Mouse (Mus musculus) MEL (cell line): ENCODE data around the gene Zfp622. TPM values are rescaled to one million over a fixed set of nuclear protein-coding genes. Genes with fewer than 3 reads are reported as not detected.

Source experiments
- DNase-seq: peaks from one replicate; pipeline ENCODE4 v3.0.0; 2011; ENCODE audit warnings: low read depth, low spot score
- H3K27ac ChIP-seq: 2 replicates; pipeline ENCODE4 v1.5.1; 2012; ENCODE audit warnings: low read depth, mild to moderate bottlenecking, control low read depth, low read length, moderate library complexity; ENCODE audit not compliant: control insufficient read depth
- H3K27me3 ChIP-seq, 2 experiments: fragments of 150-350 bp in 1 of 2; sonication (generic) in 1 of 2; 2 replicates each; pipeline ENCODE4 v1.6.1; 2012; ENCODE audit warnings: low read length in 2 of 2, mild to moderate bottlenecking in 2 of 2, improper control_type of control experiment in 1 of 2, moderate library complexity in 1 of 2; ENCODE audit not compliant: insufficient read depth in 2 of 2, control insufficient read depth in 1 of 2
- H3K36me3 ChIP-seq, 2 experiments: 2 replicates each; pipeline ENCODE4 v1.6.1; 2012 to 2014; ENCODE audit warnings: low read length in 2 of 2, improper control_type of control experiment in 1 of 2, inconsistent platforms in 1 of 2, mild to moderate bottlenecking in 1 of 2; ENCODE audit not compliant: insufficient read depth in 2 of 2, control insufficient read depth in 1 of 2
- H3K4me1 ChIP-seq, 2 experiments: fragments of 150-350 bp in 1 of 2; sonication (generic) in 1 of 2; 2 replicates each; pipeline ENCODE4 v1.6.1; 2012; ENCODE audit warnings: low read length in 2 of 2, improper control_type of control experiment in 1 of 2, mild to moderate bottlenecking in 1 of 2; ENCODE audit not compliant: insufficient read depth in 2 of 2, control insufficient read depth in 1 of 2
- H3K4me3 ChIP-seq, 2 experiments: fragments of 150-350 bp in 1 of 2; sonication (generic) in 1 of 2; 2 replicates each; pipeline ENCODE4 v1.5.1; 2012; ENCODE audit warnings: low read depth in 2 of 2, low read length in 2 of 2, mild to moderate bottlenecking in 2 of 2, moderate library complexity in 2 of 2, control low read depth in 1 of 2, improper control_type of control experiment in 1 of 2; ENCODE audit not compliant: control insufficient read depth in 1 of 2, insufficient read depth in 1 of 2
- H3K79me2 ChIP-seq: 2 replicates; pipeline ENCODE4 v1.6.1; 2012; ENCODE audit warnings: mild to moderate bottlenecking, low read length, moderate library complexity; ENCODE audit not compliant: control insufficient read depth, poor library complexity, insufficient read depth
- H3K9ac ChIP-seq: 2 replicates; pipeline ENCODE4 v1.6.1; 2012; ENCODE audit warnings: low read depth, mild to moderate bottlenecking, control low read depth, low read length, moderate library complexity; ENCODE audit not compliant: control insufficient read depth, poor library complexity, severe bottlenecking
- H3K9me3 ChIP-seq: fragments of 150-350 bp; sonication (generic); replicated peaks from 2 replicates; pipeline ENCODE4 v1.6.1; 2012; ENCODE audit warnings: mild to moderate bottlenecking, low read length, improper control_type of control experiment, moderate library complexity; ENCODE audit not compliant: insufficient read depth
- CHD1 ChIP-seq: IDR thresholded peaks from 2 replicates; pipeline ENCODE4 v1.6.1; 2012; ENCODE audit warnings: low read depth, mild to moderate bottlenecking, inconsistent platforms, low read length, improper control_type of control experiment
- E2F4 ChIP-seq: IDR thresholded peaks from 2 replicates; pipeline ENCODE4 v1.6.1; 2011; ENCODE audit warnings: low read depth, low read length, improper control_type of control experiment, borderline replicate concordance
- ELF1 ChIP-seq: IDR thresholded peaks from 2 replicates; pipeline ENCODE4 v1.6.1; 2014; ENCODE audit warnings: low read depth, mild to moderate bottlenecking, inconsistent platforms, low read length, improper control_type of control experiment, moderate library complexity
- EP300 ChIP-seq, 2 experiments: IDR thresholded peaks; 2 replicates each; pipeline ENCODE4 v1.6.1; 2011; ENCODE audit warnings: improper control_type of control experiment in 2 of 2, low read length in 2 of 2, low read depth in 1 of 2, mild to moderate bottlenecking in 1 of 2
- ETS1 ChIP-seq: IDR thresholded peaks from 2 replicates; pipeline ENCODE4 v1.6.1; 2012; ENCODE audit warnings: low read depth, mild to moderate bottlenecking, inconsistent platforms, low read length, improper control_type of control experiment, moderate library complexity
- HCFC1 ChIP-seq: IDR thresholded peaks from 2 replicates; pipeline ENCODE4 v1.6.1; 2012; ENCODE audit warnings: low read depth, mild to moderate bottlenecking, inconsistent platforms, low read length, improper control_type of control experiment, moderate library complexity
- JUND ChIP-seq: IDR thresholded peaks from 2 replicates; pipeline ENCODE4 v1.6.1; 2011; ENCODE audit warnings: low read depth, mild to moderate bottlenecking, improper control_type of control experiment, low read length
- MAX ChIP-seq: IDR thresholded peaks from 2 replicates; pipeline ENCODE4 v1.6.1; 2011; ENCODE audit warnings: low read length, improper control_type of control experiment
- MEF2A ChIP-seq: IDR thresholded peaks from 2 replicates; pipeline ENCODE4 v1.6.1; 2014; ENCODE audit warnings: low read depth, mild to moderate bottlenecking, inconsistent platforms, low read length, improper control_type of control experiment; ENCODE audit not compliant: poor library complexity, insufficient replicate concordance, severe bottlenecking; ENCODE audit errors: extremely low read depth
- MXI1 ChIP-seq: IDR thresholded peaks from 2 replicates; pipeline ENCODE4 v1.6.1; 2011; ENCODE audit warnings: mild to moderate bottlenecking, low read depth, low read length, improper control_type of control experiment
- MYB ChIP-seq: IDR thresholded peaks from 2 replicates; pipeline ENCODE4 v1.6.1; 2011; ENCODE audit warnings: mild to moderate bottlenecking, low read depth, low read length, improper control_type of control experiment
- MYC ChIP-seq: IDR thresholded peaks from 2 replicates; pipeline ENCODE4 v1.6.1; 2011; ENCODE audit warnings: low read depth, mild to moderate bottlenecking, low read length, improper control_type of control experiment, moderate library complexity
- NRF1 ChIP-seq: IDR thresholded peaks from 2 replicates; pipeline ENCODE4 v1.6.1; 2014; ENCODE audit warnings: low read depth, mild to moderate bottlenecking, inconsistent platforms, low read length, improper control_type of control experiment, moderate library complexity; ENCODE audit not compliant: poor library complexity, insufficient read depth, severe bottlenecking
- RAD21 ChIP-seq: IDR thresholded peaks from 2 replicates; pipeline ENCODE4 v1.6.1; 2011; ENCODE audit warnings: mild to moderate bottlenecking, low read depth, low read length, improper control_type of control experiment
- RCOR1 ChIP-seq: IDR thresholded peaks from 2 replicates; pipeline ENCODE4 v1.6.1; 2012; ENCODE audit warnings: low read depth, mild to moderate bottlenecking, inconsistent platforms, low read length, improper control_type of control experiment
- SIN3A ChIP-seq: IDR thresholded peaks from 2 replicates; pipeline ENCODE4 v1.6.1; 2012; ENCODE audit warnings: low read length, improper control_type of control experiment, inconsistent platforms
- TCF12 ChIP-seq: IDR thresholded peaks from 2 replicates; pipeline ENCODE4 v1.6.1; 2014; ENCODE audit warnings: low read depth, mild to moderate bottlenecking, inconsistent platforms, low read length, improper control_type of control experiment, moderate library complexity
- UBTF ChIP-seq: IDR thresholded peaks from 2 replicates; pipeline ENCODE4 v1.6.1; 2012; ENCODE audit warnings: low read depth, mild to moderate bottlenecking, inconsistent platforms, low read length, improper control_type of control experiment, moderate library complexity, borderline replicate concordance; ENCODE audit not compliant: insufficient read depth
- USF1 ChIP-seq: IDR thresholded peaks from 2 replicates; pipeline ENCODE4 v1.6.1; 2014; ENCODE audit warnings: low read depth, mild to moderate bottlenecking, inconsistent platforms, low read length, improper control_type of control experiment, moderate library complexity
- ZC3H11A ChIP-seq: IDR thresholded peaks from 2 replicates; pipeline ENCODE4 v1.6.1; 2012; ENCODE audit warnings: low read depth, mild to moderate bottlenecking, inconsistent platforms, low read length, improper control_type of control experiment
- ZKSCAN1 ChIP-seq: IDR thresholded peaks from 2 replicates; pipeline ENCODE4 v1.6.1; 2012; ENCODE audit warnings: low read depth, mild to moderate bottlenecking, inconsistent platforms, low read length, improper control_type of control experiment, moderate library complexity
- polyA plus RNA-seq, 2 experiments: library from polyadenylated mRNA; stranded (reverse) in 1 of 2; unstranded in 1 of 2; fragments of >175 nt in 1 of 2; fragments of >200 nt in 1 of 2; gene quantifications; 2 replicates each; pipeline versions ENCODE4 v1.2.1 to v1.2.4; 2012; ENCODE audit warnings: low replicate concordance in 2 of 2, low read depth in 1 of 2; ENCODE audit not compliant: insufficient read length in 2 of 2, insufficient read depth in 1 of 2, missing spikeins in 1 of 2
- total RNA-seq: library from RNA; depleted of rRNA; stranded (reverse); fragments of 300-350 nt; gene quantifications from 2 replicates; pipeline ENCODE4 v1.2.3, GENCODE M21; 2012

Zfp622 gene
- total and polyA plus RNA-seq, 3 experiments, result 77.2 to 106 TPM; not detected in 1

DNA sequence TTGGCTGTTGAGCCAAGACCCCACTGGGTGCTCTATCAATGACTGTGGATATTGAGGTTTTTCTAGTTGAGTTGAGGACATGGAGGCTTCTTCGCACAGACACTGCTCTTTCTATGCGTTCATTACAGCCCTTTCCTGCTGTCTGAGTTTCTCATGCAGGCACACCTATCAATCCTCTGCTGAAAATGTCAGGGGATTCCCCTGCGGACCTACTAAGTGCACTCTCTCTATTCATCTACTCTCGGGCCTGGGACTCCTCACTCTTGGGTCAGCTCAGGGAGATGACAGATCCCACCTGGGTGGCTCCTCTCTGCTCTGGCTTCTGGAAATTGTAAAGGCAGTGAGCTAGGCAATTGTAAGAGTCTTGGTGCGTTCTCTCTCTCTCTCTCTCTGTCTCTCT lies 23.9 kb upstream of the Zfp622 start:
- H3K27me3 ChIP-seq, result no peaks in the 10 kb centered on the region
- no peak overlapping the region for H3K4me3 ChIP-seq
- TF ChIP-seq ZKSCAN1 (peak; percentile 83), MYC (no peak)
- no peaks in the 10 kb centered on the region for H3K9me3 ChIP-seq
- no peak overlapping the region for H3K27ac ChIP-seq
- no peaks in the 10 kb centered on the region for H3K36me3 ChIP-seq
- DNase-seq, result no peak
- H3K9ac ChIP-seq, result no peak overlapping the region
- H3K79me2 ChIP-seq, result no peaks in the 10 kb centered on the region
- H3K4me1 ChIP-seq, result no peaks in the 10 kb centered on the region

DNA sequence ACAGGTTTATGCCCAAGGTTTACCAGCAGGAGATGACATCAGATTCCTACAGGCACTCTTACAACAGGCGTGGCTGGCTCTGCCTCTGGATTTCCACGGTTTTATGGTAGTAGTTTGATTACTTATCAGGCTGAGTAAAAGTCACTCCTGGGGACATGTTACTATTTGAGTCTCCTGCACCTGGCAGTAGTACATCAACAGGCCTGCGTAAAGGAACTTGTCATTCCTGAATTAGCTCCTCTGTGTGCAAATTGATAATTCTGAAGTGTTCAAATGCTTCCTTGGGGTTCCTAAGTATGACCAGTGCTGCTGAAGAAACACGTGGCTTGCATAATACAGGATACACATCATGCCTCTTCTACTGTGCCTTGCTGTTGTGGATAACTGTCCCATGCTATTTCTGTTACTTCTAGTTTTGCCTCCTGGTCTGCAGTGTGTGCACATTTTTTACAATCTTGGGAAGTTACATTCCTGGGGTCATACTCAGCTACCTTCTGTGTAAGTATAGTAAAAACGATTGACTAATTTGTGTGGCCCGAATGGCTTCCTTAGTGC lies 17.9 kb upstream of the Zfp622 start:
- no peaks in the 10 kb centered on the region for H3K79me2 ChIP-seq
- no peaks in the 10 kb centered on the region for H3K36me3 ChIP-seq
- TF ChIP-seq RCOR1 (no peak), E2F4 (no peak), UBTF (no peak), MEF2A (no peak), HCFC1 (no peak), MXI1 (no peak), RAD21 (no peak), MYC (no peak), ZC3H11A (no peak), SIN3A (no peak), CHD1 (no peak), NRF1 (no peak), MAX (no peak), JUND (no peak), MYB (no peak), TCF12 (no peak), ETS1 (no peak), EP300 (IDR thresholded peaks at IDR 0.05; ENCODE audit: low read depth in 1 of 2, low read length in 2 of 2) (no peak), USF1 (no peak), ELF1 (no peak)
- H3K9me3 ChIP-seq, result no peaks in the 10 kb centered on the region
- no peak overlapping the region for H3K9ac ChIP-seq
- no peak overlapping the region for H3K27ac ChIP-seq
- no peak for DNase-seq
- no peaks in the 10 kb centered on the region for H3K4me1 ChIP-seq
- H3K4me3 ChIP-seq, result no peak overlapping the region
- no peaks in the 10 kb centered on the region for H3K27me3 ChIP-seq
